Mouse (Mus musculus) kidney, postnatal 36 days (tissue): Measurements from ENCODE around the gene Ssty1.
"Not testable (repeated sequence)": the region's sequence is repeated elsewhere in the genome, so short reads cannot be mapped to it uniquely, and the experiment has no call there.

ENCODE experiments used
- DNase-seq, 2 experiments: peaks; one replicate each; pipeline ENCODE4 v3.0.0; 2021 to 2022; ENCODE audit warnings: mixed read lengths in 2 of 2

The Ssty1 gene

GRCm38 (mm10) chrY:18088816-18089215 lies at the start of gene Ssty1:
TSS of gene Ssty1 (plus strand) at chrY:18089116.
- not testable (repeated sequence) for DNase-seq

- DNase-seq = not testable (repeated sequence)
These were observed 27.2 kb upstream of the Ssty1 start, which contains the start of gene Gm21764 for GRCm38 (mm10) chrY:18061712-18062111. TSS of gene Gm21764 (minus strand) at chrY:18061812.
